Mouse (Mus musculus) brain, embryonic 14.5 days (tissue): ENCODE results near the gene Atg4b.

Experiments used
- CTCF ChIP-seq: fragments of 200-500 bp; IDR thresholded peaks from 2 replicates; pipeline ENCODE4 v1.5.1; 2012; ENCODE audit warnings: inconsistent platforms, mild to moderate bottlenecking, moderate library complexity, borderline replicate concordance; ENCODE audit not compliant: insufficient read depth, insufficient read length; ENCODE audit errors: extremely low read depth
- POLR2A ChIP-seq: fragments of 200-500 bp; IDR thresholded peaks from 2 replicates; pipeline ENCODE4 v1.6.1; 2012; ENCODE audit warnings: mild to moderate bottlenecking, inconsistent platforms, borderline replicate concordance; ENCODE audit not compliant: poor library complexity, insufficient read depth, insufficient read length, severe bottlenecking; ENCODE audit errors: extremely low read depth

DNA sequence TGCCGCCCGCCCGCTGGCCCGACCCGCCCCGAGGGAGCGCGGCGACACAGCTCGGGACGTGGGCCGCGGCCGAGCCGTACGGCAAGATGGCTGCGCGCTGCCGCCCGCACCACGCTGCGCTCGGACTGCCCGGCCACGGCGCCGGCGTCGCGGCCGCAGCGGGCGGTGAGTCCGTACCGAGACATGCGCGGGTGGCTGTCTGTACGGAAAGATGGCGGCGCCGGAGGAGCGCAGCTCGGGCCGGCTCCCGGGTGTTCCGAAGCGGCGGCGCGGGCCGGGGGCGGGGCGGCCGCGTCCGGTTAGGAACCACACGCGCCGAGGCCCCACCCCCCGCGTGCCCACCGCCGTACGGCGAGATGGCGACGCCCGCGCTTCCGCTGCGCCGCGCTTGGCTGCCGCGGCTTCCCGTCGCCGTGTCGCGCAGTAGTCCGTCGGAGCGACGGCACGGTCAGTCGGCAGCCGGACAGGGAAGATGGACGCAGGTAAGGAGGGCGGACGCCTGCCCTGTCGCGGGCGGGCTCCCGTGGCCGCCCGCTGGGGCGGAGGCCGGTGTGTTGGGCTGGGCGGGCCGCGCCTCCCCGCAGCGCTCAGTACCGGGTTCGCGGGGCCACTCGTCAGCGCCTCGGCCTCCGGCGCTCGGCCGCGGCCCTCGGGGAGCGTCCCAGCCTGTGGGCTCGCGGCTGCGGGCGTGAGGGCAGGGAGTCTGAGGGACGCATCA is 3.4 kb downstream of the Atg4b start, which contains the start of gene Thap4:
- TF ChIP-seq CTCF (no peak), POLR2A (peak; percentile 80)
